Mouse (Mus musculus) gastrocnemius, postnatal 25 days (tissue): ENCODE measurements around the gene Ripor2. TPM values are rescaled to one million over a fixed set of nuclear protein-coding genes. Genes with fewer than 3 reads are reported as not detected.

Source experiments
- DNase-seq: peaks from one replicate; pipeline ENCODE4 v3.0.0; 2022
- long read RNA-seq, 2 experiments: library from polyadenylated mRNA; stranded (forward); transcript quantifications; one replicate each; pipeline ENCODE4 v2.0.0; 2021
- total RNA-seq, 2 experiments: library from RNA; stranded (reverse); gene quantifications; 1 replicate in 1 of 2; 2 replicates in 1 of 2; pipeline ENCODE4 v1.2.3; 2021

Ripor2 gene
- total RNA-seq, result 1 to 10 TPM; 2.8 to 4.9 TPM
- long read RNA-seq, experiment 1, partial matches to known transcripts, result 0 of 3 reads
- long read RNA-seq, experiment 1, other reads (novel, unspliced or antisense), result 3 of 3 reads
- long read RNA-seq, experiment 2, partial matches to known transcripts, result 0 of 3 reads
- long read RNA-seq, experiment 2, other reads (novel, unspliced or antisense), result 3 of 3 reads

DNA sequence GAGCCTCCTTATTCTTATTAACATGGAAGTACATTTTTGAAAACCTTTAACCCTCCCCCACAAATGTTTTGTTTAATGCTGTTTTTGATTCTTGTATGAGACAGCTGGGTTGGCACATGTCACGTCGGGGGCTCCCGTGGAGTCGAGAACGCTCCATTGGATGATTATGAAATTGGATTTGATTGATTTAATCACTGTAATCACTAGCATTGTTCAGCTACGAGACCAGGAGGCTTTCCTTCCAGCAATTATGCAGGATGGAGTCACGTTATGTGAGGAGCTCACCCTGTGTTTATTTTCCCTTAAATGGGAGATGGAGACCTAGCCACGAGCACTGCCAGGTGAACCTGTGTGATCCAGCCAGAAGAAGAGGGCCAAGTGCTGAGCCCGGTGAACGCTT, at the start of gene Ripor2:
Gene Ripor2 (plus strand): TSS at position 357 of the 400 bp plus-strand sequence.
- DNase-seq, result no peak

GRCm38 (mm10) chr13:24536531-24537167, 45.3 kb upstream of the Ripor2 start:
- DNase-seq, result no peak

DNA sequence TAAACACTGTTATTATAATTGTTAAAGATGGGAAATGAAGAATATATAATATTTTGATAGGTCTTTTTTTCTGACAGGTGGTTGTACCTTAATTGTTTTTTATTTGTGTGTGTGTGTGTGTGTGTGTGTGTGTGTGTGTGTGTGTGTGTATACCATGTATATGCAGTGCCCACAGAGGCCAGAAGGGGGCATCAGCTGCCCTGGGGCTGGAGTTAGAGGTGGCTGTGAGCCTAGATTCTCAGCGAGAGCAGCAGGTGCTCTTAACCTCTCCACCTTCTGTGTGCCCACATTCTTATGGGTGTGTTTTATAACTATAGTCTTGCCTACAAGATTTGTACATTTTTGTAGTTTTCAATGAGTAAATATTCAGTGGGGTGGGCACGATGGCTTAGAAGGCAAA, 44.0 kb upstream of the Ripor2 start:
- no peak for DNase-seq

DNA sequence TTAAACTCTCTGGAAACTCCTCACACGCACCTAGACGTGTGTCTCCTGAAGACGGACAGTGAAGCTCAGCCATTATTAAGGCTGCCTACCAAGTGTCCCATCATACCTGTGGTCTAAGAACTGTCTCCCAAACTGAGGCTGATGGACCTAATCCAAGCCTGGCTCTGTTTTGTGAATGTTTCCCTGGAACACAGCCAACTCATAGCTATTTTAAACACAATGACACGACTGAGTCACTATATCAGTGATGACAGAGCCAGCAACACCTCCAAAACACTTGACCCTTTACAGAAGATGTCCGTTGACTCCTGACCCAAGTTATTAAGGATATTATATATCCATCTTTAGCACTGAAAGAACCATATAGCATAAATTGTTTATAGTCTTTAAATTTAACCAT, 43.0 kb upstream of the Ripor2 start:
- no peak for DNase-seq

GRCm38 (mm10) chr13:24545677-24546076, 36.3 kb upstream of the Ripor2 start:
- no peak for DNase-seq

DNA sequence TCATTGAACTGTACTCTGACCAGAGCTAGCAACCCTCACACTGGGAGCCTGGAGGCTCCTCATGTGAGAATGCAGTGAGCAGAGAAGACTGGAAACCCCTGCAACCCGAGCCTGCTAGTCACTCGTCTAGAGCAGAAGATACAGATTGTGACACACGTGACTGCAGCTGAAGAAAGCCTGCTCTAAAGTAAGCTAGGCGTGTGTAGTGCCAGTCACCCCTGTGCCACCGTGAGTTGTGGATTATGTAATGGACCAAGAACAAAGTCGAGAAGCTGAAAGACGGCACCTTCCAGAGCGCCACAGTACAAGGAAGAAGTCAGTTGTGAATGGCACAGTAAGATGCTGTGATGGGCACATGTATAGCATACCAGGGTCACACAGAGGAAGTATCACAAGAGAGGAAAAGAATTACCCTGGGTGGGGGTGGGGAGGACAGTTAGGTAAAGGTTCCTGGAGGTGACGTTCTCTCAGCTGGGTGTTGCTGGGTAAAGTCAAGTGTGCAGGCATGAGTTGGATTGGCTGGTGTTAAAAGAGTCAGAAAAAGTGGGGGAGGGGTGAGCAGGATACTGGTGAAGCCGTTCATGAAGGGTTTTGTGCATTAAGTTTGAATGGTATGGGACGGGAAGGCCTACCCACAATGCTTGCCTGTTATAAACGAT, 35.1 kb upstream of the Ripor2 start:
- DNase-seq, result no peak

- no peak for DNase-seq
Observed at GRCm38 (mm10) chr13:24548911-24549310, 33.1 kb upstream of the Ripor2 start.

DNA sequence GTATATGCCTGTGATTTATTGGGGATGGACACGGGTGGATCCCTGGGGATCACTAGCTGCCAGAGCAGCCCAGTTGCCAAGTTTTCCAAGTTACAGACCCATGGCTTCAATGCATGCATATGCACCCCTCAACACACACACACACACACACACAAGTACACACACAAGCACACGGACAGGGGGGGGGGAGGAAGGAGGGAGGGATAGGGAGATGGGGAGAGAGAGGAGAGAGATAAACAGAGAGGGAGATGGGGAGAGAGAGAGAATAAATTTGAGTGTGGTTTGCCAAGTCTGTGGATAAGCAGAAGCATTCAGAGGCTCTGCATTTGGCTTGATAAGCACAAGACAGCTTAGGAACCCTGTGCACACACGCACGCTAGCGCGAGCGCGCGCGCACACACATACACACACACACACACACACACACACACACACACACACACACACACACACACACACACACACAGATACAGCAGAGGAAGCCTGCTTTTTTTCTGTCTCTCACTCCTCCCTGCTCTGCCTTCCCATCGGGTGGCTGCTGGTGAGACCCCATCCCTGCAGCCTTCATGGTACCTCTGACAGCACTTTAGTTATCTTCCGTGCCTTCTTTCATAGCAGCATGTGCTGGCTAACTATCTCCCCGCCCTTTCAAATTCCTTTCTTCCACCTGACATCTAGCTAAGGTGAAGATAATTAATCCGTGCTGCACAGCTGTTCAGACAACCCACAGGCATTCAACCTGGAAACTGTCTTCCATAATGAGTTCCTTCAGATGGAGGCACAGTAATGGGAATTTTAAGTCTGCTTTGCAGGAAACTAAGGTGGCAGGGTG, 30.7 kb upstream of the Ripor2 start:
- DNase-seq, result no peak

GRCm38 (mm10) chr13:24552039-24552438, 29.9 kb upstream of the Ripor2 start:
- DNase-seq, result no peak

DNA sequence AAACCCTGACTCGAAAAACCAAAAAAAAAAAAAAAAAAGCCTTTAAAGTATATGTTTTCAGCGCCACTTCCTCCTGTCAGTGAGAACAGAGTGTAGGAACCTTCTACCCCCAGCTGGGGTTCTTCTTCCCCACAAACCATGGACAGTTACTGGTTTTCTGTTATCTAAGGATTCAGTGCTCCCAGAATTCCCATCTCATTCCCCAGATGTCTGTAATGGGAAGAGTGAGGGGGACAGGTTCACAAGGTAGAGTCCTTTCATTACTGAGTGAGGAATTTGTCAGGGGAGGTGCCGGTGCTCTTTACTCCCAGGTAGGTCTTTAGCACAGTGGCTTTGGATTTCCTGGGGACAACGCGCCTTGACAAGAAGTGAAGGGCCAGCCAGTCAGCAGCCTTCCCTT, 20.6 kb upstream of the Ripor2 start:
- DNase-seq, result no peak

DNA sequence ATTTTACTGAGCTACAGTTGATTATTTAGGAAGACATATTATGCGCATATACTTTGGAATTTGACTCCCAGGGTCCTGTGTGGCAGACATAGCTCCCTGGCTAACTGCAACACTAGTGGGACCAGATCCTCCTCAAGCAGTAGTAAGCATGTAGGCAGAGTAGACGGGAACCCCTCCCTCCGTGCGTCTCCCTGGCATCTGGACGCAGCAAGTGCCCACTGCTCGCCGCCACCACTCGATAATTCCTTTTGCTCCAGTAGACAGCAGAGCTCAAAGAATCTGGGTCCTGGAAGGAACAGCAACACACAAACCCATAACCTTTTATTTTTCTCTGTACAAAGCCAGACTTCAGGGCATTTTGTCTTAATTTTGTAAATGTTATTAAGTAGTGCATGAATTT, 17.3 kb upstream of the Ripor2 start:
- no peak for DNase-seq

DNA sequence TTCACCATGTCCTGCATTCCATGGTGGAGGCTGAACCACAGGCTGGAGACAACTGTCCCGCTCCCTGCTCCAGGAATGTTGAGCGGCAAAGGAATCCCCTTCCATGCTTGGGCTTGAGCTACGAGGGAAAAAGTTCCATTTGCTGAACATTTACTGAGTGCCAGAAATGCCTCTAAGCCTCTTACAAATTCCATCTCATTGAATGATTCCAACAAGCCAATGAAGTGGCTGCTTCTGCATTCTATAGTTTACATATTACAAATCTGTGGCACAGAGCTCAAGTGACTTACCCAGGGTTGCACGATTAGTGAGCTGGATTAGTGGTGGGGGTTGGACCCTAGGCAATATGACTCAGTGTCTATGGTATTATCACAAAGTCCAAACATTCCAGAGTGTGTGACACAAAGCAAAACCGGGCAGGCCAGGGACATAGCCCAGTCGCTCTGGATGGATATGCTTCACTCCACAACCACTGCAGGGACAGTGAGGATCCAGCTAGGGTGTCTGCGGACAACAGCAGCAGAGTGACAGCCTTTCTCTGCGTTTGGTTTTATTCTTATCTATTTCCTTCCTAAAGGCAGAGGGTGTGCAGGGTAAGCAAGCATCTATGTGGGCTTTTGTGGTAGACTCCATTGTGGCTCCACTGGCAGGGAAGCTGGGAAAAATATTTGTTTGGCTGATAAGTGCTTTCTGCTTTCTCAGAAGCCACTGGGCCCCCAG, 16.6 kb upstream of the Ripor2 start:
- peak; percentile 19 for DNase-seq

DNA sequence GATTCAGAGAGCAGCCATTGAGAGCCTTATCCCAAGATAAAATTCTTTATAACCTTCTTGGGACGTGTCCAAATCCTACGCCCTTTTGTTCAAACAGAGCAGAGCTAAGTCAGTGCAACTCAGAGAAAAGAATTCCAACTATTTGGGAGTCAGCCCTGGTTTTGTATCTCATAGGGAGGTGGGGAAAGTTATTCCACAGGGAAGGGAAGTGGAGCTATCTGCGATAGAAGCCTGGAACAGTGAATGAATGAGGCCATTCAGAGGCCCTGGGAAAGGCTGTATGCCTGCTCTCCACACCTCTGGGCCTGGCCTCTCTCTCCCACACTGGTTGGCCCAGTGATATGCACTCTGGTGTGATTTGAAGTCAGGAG, 16.1 kb upstream of the Ripor2 start:
- DNase-seq, result no peak

DNA sequence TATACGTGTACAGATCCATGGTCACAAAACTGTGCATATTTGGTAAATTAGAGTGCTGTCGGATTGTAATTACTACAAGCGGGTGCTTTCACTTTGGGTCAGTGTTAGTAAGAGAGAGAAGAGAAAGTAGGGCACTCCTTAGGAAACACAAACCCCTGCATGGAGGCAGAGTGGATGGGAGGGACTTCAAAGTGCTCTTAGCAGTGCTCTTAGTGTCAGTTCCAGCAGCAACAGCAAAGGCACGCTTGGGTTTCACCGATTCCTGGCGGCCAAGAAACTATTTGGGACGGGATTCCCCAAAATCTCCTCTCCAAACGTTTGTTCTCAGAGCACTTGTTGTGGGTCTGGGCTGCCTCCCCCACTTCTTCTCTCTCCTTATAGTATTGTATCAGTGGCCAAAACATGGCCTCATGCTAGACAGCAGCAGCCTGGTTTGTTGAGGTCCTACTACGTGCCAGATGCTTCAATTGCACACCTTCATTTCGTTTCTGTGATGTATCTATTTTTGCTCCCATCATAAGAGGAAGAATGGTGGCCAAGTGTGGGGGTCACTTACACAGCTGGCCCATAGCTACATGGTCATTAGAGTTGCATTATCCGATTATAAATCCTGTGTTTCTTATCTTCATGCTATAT, 14.7 kb upstream of the Ripor2 start:
- DNase-seq, result no peak

DNA sequence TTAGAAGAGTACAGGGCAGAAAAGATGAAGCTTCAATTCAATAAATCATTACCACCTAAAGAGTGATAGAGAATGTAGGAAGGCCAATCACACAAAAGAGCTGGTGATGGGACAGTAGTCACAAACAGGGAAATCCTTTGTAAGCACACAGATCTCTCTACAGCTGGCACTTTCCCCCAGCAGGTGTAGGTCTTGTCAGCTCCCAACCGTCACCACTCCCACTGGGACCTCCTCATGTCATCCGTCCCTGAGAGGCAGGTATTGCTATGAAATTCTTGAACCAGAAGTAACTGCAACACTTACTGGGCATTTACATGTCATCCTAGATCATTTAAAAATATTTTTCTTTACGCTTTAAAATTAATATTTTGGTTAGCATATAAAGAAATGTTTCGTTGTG, 12.9 kb upstream of the Ripor2 start:
- no peak for DNase-seq

DNA sequence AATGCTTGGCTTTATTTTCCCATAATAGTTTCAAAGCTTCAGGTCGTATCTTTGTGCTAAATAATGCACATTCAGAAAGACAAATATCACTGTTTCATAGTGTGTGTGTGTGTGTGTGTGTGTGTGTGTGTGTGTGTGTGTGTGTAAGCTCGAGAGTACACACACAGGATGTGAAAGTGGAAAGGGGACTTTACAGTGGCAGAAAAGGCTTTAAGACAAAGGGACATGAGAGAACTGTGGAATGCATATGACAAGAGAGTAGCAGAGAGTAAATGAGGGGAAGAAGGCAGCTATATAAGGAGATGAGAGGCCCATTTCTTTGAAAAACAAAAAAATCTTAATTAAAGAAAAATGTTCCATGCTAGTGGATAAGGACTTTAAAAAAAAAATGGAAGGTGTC, 11.3 kb upstream of the Ripor2 start:
- no peak for DNase-seq

- DNase-seq, result no peak
Observed at GRCm38 (mm10) chr13:24571906-24572305, 10.1 kb upstream of the Ripor2 start.

DNA sequence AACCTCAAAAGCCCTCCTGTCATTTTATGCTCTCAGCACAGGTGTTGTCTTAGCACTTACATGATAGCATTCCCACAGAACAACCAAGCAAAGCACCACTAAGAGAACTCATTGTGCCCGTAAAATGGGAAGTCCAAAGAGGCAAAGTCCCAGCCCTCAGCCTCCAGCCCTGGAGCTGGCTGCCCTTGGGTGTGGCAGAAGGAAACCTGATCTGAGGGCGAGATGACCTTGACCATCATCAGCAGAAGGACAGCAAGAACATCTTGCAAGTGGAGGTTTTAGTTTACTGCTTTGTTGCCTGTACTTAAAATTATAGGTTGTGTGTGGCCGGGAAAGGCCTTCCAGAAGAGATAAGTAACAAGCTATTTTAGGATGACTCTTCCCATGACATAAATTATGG, 6.9 kb upstream of the Ripor2 start:
- DNase-seq, result no peak

- DNase-seq, result no peak
Observed at GRCm38 (mm10) chr13:24576338-24577119, 5.5 kb upstream of the Ripor2 start.

DNA sequence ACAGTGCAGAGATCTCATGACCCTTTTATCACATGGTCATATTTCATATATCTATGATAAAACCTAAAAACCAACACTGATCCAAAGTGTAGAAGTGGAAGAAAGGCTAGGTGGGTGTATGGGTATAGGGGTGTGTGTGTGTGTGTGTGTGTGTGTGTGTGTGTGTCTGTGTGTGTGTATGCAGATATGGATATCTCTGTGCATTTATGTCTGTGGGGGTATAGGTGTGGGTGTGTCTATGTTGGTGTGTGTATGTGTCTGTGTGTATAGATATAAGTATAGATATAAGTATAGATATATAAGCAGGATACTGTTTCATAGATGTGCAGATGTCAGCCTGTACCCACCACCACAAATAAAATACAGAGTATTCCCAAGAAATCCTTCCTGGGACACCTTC, 3.7 kb upstream of the Ripor2 start:
- no peak for DNase-seq

- DNase-seq, result no peak
Observed at GRCm38 (mm10) chr13:24580759-24581158, 1.2 kb upstream of the Ripor2 start.
